Mouse (Mus musculus): ENCODE results near the gene Sntb2.

- no peak for TF ChIP-seq CTCF (IDR thresholded peaks at IDR 0.05 in 2 of 3, conservative IDR thresholded peaks at IDR 0.05 in 1 of 3; ENCODE audit: control insufficient read depth in 1 of 3, insufficient read depth in 1 of 3, low read depth in 2 of 3, low read length in 3 of 3, poor library complexity in 1 of 3, severe bottlenecking in 1 of 3)
- no peak for TF ChIP-seq USF1 (IDR thresholded peaks at IDR 0.05; ENCODE audit: low read depth, low read length)
- TF ChIP-seq JUND (IDR thresholded peaks at IDR 0.05; ENCODE audit: low read depth, low read length) = no peak
- TF ChIP-seq CHD2 (IDR thresholded peaks at IDR 0.05; ENCODE audit: low read length) = no peak
- no peak for TF ChIP-seq RCOR1 (IDR thresholded peaks at IDR 0.05; ENCODE audit: low read depth, low read length)
- no peak for TF ChIP-seq SMC3 (IDR thresholded peaks at IDR 0.05; ENCODE audit: low read depth, low read length)
- TF ChIP-seq POLR2A (IDR thresholded peaks at IDR 0.05; ENCODE audit: control insufficient read depth in 1 of 2, insufficient read depth in 1 of 2, low read depth in 1 of 2, low read length in 2 of 2, poor library complexity in 1 of 2) = no peak
These were observed 87.9 kb downstream of the Sntb2 start for GRCm38 (mm10) chr8:107023479-107023878.
